Mouse (Mus musculus): ENCODE data around the gene Tubgcp4. TPM values are rescaled to one million over a fixed set of nuclear protein-coding genes. Genes with fewer than 3 reads are reported as not detected.

Tubgcp4 gene
- polyA plus RNA-seq, 1 experiment from 2014 or later: 58.6 TPM

Other genes starting within 250 kb of the Tubgcp4 start
- gene Ubr1, start 199.9 kb upstream of the Tubgcp4 start, polyA plus RNA-seq (2014; fragmentation: Nextera tagmentation; extraction: Ambion mirVana): 30.7 and 32.6 TPM in 2 replicates
- gene Tmem62, start 193.6 kb upstream of the Tubgcp4 start, polyA plus RNA-seq (2014; fragmentation: Nextera tagmentation; extraction: Ambion mirVana): 4.2 and 5.6 TPM in 2 replicates
- 37.2 and 41.8 TPM in 2 replicates for gene Ccndbp1, start 162.3 kb upstream of the Tubgcp4 start, polyA plus RNA-seq (2014; fragmentation: Nextera tagmentation; extraction: Ambion mirVana)
- 1.0 and 1.3 TPM in 2 replicates for gene Epb42, start 133.6 kb upstream of the Tubgcp4 start, polyA plus RNA-seq (2014; fragmentation: Nextera tagmentation; extraction: Ambion mirVana)
- gene Tgm5, start 84.8 kb upstream of the Tubgcp4 start, polyA plus RNA-seq (2014; fragmentation: Nextera tagmentation; extraction: Ambion mirVana): 0.09 and 0.13 TPM in 2 replicates
- gene Tgm7, start 60.9 kb upstream of the Tubgcp4 start, polyA plus RNA-seq (2014; fragmentation: Nextera tagmentation; extraction: Ambion mirVana): 0.20 TPM in 1 of 2 replicates, not detected in the other
- 21.8 and 22.7 TPM in 2 replicates for gene Adal, start 30.2 kb upstream of the Tubgcp4 start, polyA plus RNA-seq (2014; fragmentation: Nextera tagmentation; extraction: Ambion mirVana)
- gene Lcmt2, start 30.0 kb upstream of the Tubgcp4 start, polyA plus RNA-seq (2014; fragmentation: Nextera tagmentation; extraction: Ambion mirVana): 20.1 and 23.9 TPM in 2 replicates
- gene Zscan29, start 471 bp downstream of the Tubgcp4 start, polyA plus RNA-seq (2014; fragmentation: Nextera tagmentation; extraction: Ambion mirVana): 12.2 and 12.9 TPM in 2 replicates
- 71.2 and 86.0 TPM in 2 replicates for gene Trp53bp1, start 100.8 kb downstream of the Tubgcp4 start, polyA plus RNA-seq (2014; fragmentation: Nextera tagmentation; extraction: Ambion mirVana)
- 10.4 and 16.1 TPM in 2 replicates for gene Map1a, start 118.9 kb downstream of the Tubgcp4 start, polyA plus RNA-seq (2014; fragmentation: Nextera tagmentation; extraction: Ambion mirVana)
- 15.4 and 18.0 TPM in 2 replicates for gene Ppip5k1, start 184.7 kb downstream of the Tubgcp4 start, polyA plus RNA-seq (2014; fragmentation: Nextera tagmentation; extraction: Ambion mirVana)
- gene Ckmt1, start 187.1 kb downstream of the Tubgcp4 start, polyA plus RNA-seq (2014; fragmentation: Nextera tagmentation; extraction: Ambion mirVana): 43.6 and 53.7 TPM in 2 replicates
- not detected in 2 replicates for gene Strc, start 216.5 kb downstream of the Tubgcp4 start, polyA plus RNA-seq (2014; fragmentation: Nextera tagmentation; extraction: Ambion mirVana)
- 484 and 546 TPM in 2 replicates for gene Pdia3, start 243.1 kb downstream of the Tubgcp4 start, polyA plus RNA-seq (2014; fragmentation: Nextera tagmentation; extraction: Ambion mirVana)
- 2.2 and 3.0 TPM in 2 replicates for gene Catsper2, start 243.1 kb downstream of the Tubgcp4 start, polyA plus RNA-seq (2014; fragmentation: Nextera tagmentation; extraction: Ambion mirVana)

Data from stomach, embryonic 14.5 days (tissue).